Mouse (Mus musculus): ENCODE data around the gene Gm32717. TPM values are rescaled to one million over a fixed set of nuclear protein-coding genes. Genes with fewer than 3 reads are reported as not detected.
"Not testable (repeated sequence)": the region's sequence is repeated elsewhere in the genome, so short reads cannot be mapped to it uniquely, and the experiment has no call there.

Gm32717 gene
- 0.18 and 0.19 TPM in 2 replicates for polyA plus RNA-seq (2015; fragmentation: Nextera tagmentation; extraction: Ambion mirVana)

- not testable (repeated sequence) for ATAC-seq
Observed at GRCm38 (mm10) chr10:118240680-118241079, at the start of gene Gm32717. Gm32717 (minus strand) TSS chr10:118240780.

GRCm38 (mm10) chr10:118283016-118283415, 42.4 kb upstream of the Gm32717 start:
- ATAC-seq; H3K27ac ChIP-seq; H3K4me3 ChIP-seq; H3K27me3 ChIP-seq; H3K36me3 ChIP-seq (ENCODE audit: poor library complexity, severe bottlenecking); H3K9ac ChIP-seq; H3K4me2 ChIP-seq; H3K4me1 ChIP-seq; H3K9me3 ChIP-seq (replicated peaks): not testable (repeated sequence)
- 92% methylated on average over 2 of the region's 5 CpGs for WGBS

More at GRCm38 (mm10) chr10:118240680-118241079, at the start of gene Gm32717:
- H3K4me2 ChIP-seq; H3K4me3 ChIP-seq; H3K9me3 ChIP-seq (replicated peaks); H3K36me3 ChIP-seq (ENCODE audit: poor library complexity, severe bottlenecking); H3K4me1 ChIP-seq; H3K27ac ChIP-seq; H3K27me3 ChIP-seq; H3K9ac ChIP-seq: not testable (repeated sequence)
- WGBS: no CpG with 5 or more reads among the region's 13 CpGs

GRCm38 (mm10) chr10:118282565-118282964, 42.0 kb upstream of the Gm32717 start:
- WGBS: 86% methylated on average over 7 of the region's 7 CpGs
- ATAC-seq; H3K9me3 ChIP-seq (replicated peaks); H3K4me1 ChIP-seq; H3K4me2 ChIP-seq; H3K27ac ChIP-seq; H3K36me3 ChIP-seq (ENCODE audit: poor library complexity, severe bottlenecking); H3K4me3 ChIP-seq; H3K27me3 ChIP-seq; H3K9ac ChIP-seq: not testable (repeated sequence)

DNA sequence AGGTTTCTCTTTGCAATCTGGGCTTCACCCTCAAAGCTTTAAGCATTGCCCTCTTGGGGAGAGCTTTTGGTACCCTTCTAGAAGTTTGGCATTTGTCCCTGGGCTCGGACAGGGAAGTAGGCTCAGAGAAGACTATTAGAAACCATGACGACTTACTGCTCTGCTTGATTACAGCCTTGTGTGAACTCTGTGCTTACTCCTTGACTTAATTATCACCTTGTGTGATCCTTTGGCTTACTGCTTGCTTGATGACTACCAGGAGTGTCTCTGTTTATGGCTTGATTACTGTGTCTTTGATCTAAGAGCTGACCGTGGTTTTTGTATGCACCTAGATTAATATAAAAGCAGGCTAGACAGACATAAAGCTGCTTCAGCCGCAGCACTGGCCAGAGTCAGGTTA, 37.5 kb upstream of the Gm32717 start:
- not testable (repeated sequence) for H3K9me3 ChIP-seq (replicated peaks); H3K27me3 ChIP-seq; H3K27ac ChIP-seq; H3K4me1 ChIP-seq; H3K4me2 ChIP-seq; ATAC-seq; H3K4me3 ChIP-seq; H3K36me3 ChIP-seq (ENCODE audit: poor library complexity, severe bottlenecking); H3K9ac ChIP-seq
- WGBS: no CpG with 5 or more reads among the region's 4 CpGs

DNA sequence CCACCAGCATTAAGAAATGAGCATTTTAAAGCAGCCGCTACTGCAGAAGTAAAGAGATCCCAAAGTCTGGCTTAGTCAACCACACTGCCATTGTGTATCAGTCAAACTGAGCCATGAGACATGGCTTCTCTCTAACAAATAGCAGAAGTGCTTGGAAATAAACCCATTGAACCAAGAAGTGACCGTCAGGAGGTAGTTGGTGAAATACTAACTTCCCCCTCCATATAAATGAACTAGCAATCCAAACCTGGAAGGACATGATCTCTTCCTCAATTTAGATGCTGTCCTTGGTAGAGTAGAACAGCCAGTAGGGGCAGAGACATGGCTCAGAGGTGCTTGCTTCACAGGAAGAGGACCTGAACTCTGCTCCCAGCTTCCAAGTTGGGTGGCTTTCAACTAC, 30.8 kb upstream of the Gm32717 start:
- H3K9me3 ChIP-seq (replicated peaks); H3K36me3 ChIP-seq (ENCODE audit: poor library complexity, severe bottlenecking); H3K27me3 ChIP-seq; H3K4me2 ChIP-seq; H3K27ac ChIP-seq; H3K9ac ChIP-seq; H3K4me1 ChIP-seq; ATAC-seq; H3K4me3 ChIP-seq: not testable (repeated sequence)
- WGBS: 100% methylated on average over 1 of the region's 2 CpGs

DNA sequence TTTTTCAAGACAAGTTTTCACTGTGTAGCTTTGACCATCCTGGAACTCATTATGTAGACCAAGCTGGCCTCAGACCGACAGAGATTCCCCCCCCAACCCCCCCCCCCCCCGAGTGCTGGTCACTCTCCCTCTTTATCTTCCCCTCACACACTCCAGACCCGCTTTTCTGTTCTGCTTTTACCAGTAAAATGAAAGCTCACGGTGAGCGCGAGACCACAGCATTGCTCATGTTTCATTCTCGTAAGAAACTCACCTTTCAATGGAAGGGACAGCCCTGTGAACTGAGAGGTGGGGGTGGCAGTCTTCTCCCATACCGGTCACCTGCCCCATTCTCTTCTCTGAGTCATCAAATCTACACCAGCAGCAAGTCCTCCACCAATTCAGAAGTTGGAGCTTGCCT, 28.2 kb upstream of the Gm32717 start:
- WGBS: 70% methylated on average over 3 of the region's 8 CpGs
- ATAC-seq, H3K27ac ChIP-seq: not testable (repeated sequence)

GRCm38 (mm10) chr10:118258388-118258787, 17.8 kb upstream of the Gm32717 start, which contains the start of gene Gm32802:
Gm32802 (plus strand) TSS chr10:118258688.
- WGBS: no CpG with 5 or more reads among the region's 13 CpGs
- H3K27ac ChIP-seq; H3K36me3 ChIP-seq (ENCODE audit: poor library complexity, severe bottlenecking); H3K9ac ChIP-seq; H3K4me1 ChIP-seq; ATAC-seq; H3K4me3 ChIP-seq; H3K27me3 ChIP-seq; H3K4me2 ChIP-seq; H3K9me3 ChIP-seq (replicated peaks): not testable (repeated sequence)

More for the DNA sequence above, 28.2 kb upstream of the Gm32717 start:
- not testable (repeated sequence) for H3K27me3 ChIP-seq; H3K4me3 ChIP-seq; H3K9ac ChIP-seq; H3K4me2 ChIP-seq; H3K4me1 ChIP-seq; H3K9me3 ChIP-seq (replicated peaks); H3K36me3 ChIP-seq (ENCODE audit: poor library complexity, severe bottlenecking)

- WGBS: 45% methylated on average over 10 of the region's 10 CpGs
- peak; percentile 77 for ATAC-seq
Observed at GRCm38 (mm10) chr10:118250852-118251295, 10.3 kb upstream of the Gm32717 start.

DNA sequence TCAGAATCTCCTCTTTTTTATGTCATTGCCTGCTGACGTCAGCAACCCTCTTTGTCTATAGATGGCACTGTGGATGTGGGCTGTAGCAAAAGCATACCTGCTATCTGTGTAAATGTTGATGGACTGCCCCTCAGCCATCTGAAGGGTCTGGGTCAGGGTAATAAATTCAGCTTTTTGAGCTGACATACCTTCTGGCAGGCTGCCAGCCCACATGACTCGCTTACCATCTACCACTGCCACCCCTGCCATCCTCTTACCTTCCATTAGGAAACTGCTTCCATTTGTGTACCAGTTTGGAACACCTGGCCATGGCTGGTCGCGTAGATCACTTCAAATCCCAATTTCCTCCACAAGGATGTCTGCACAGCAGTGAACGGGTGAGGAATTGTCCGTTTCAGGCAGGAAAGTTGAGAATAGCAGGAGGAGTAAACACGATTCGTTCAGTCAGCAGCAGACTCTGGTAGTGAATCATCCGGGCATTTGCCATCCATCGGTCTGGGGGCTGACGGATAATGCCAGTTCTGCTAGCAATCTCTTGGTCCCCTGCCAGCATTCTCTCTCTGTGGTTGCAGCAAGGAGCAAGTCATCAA, 8.5 kb upstream of the Gm32717 start:
- not testable (repeated sequence) for H3K9me3 ChIP-seq (replicated peaks); H3K9ac ChIP-seq; H3K36me3 ChIP-seq (ENCODE audit: poor library complexity, severe bottlenecking); ATAC-seq; H3K4me1 ChIP-seq; H3K27me3 ChIP-seq; H3K4me2 ChIP-seq; H3K4me3 ChIP-seq; H3K27ac ChIP-seq
- WGBS: 73% methylated on average over 11 of the region's 11 CpGs

More at GRCm38 (mm10) chr10:118250852-118251295, 10.3 kb upstream of the Gm32717 start:
- no peak overlapping the region for H3K27ac ChIP-seq
- no peaks in the 10 kb centered on the region for H3K27me3 ChIP-seq
- no peak overlapping the region for H3K4me2 ChIP-seq
- 0 out of 2 replicates have a peak, but pooled peaks cover 4% of the 10 kb centered on the region for H3K4me1 ChIP-seq
- H3K4me3 ChIP-seq: no peak overlapping the region
- H3K9me3 ChIP-seq (replicated peaks): no peaks in the 10 kb centered on the region
- no peaks in the 10 kb centered on the region for H3K36me3 ChIP-seq (ENCODE audit: poor library complexity, severe bottlenecking)
- no peak overlapping the region for H3K9ac ChIP-seq

DNA sequence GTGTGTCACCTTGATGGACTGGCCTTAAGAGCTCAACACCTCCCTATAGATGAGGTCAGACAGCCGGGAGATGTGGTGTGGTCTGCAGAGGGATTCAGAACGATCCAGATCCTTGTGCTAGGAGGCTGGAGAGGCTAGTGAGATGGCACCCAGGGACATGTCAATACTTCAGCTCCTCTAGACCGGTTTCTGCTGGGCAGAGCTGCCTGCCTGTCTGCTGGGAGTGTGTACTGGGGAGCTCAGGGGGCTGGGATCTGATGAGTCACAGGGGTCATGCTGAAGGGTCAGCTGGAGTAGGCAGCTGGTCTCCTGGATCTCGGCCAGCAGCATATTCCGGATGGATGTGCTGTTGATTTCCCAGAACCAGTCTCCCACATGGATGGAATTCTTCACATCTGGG, 8.0 kb downstream of the Gm32717 start:
- not testable (repeated sequence) for H3K27ac ChIP-seq; H3K36me3 ChIP-seq (ENCODE audit: poor library complexity, severe bottlenecking); H3K4me2 ChIP-seq; H3K9ac ChIP-seq; H3K27me3 ChIP-seq; H3K4me3 ChIP-seq; H3K9me3 ChIP-seq (replicated peaks); H3K4me1 ChIP-seq; ATAC-seq
- 92% methylated on average over 2 of the region's 5 CpGs for WGBS

- H3K4me1 ChIP-seq; H3K36me3 ChIP-seq (ENCODE audit: poor library complexity, severe bottlenecking); H3K9ac ChIP-seq; H3K27ac ChIP-seq; H3K27me3 ChIP-seq; H3K9me3 ChIP-seq (replicated peaks); H3K4me2 ChIP-seq; ATAC-seq; H3K4me3 ChIP-seq: not testable (repeated sequence)
- 100% methylated on average over 1 of the region's 2 CpGs for WGBS
Observed at GRCm38 (mm10) chr10:118227629-118228028, 13.0 kb downstream of the Gm32717 start.

DNA sequence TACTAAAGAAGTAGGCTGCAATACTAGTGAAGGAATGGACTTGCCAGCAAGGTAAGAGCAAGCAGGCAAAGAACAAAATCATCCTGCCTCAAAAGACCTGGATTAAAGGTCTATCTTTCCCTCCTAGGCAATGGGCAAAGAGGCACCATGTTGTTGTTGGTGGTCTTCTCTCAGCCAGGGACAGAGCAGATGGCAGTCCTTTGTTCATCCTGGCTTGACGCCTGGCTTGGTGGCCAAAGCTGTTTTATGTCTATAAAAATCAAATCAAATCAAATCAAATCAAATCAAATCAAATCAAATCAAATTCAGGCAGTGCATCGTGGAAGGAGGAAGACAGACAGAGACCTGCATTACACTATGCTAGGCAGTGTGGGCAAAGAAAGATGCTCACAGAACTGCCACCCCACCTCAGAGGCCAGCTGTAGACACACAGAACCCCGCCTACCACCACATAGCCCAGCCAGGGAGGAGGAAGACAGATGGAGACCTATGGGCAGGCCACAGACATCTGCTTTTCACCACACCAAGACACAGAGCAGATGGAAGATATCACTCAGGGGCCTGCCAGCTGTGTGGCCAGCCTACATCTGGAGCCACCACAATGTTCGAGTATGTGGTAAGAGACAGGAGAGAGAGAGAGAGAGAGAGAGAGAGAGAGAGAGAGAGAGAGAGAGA, 24.7 kb downstream of the Gm32717 start:
- H3K9me3 ChIP-seq (replicated peaks); H3K4me2 ChIP-seq; H3K4me1 ChIP-seq; H3K4me3 ChIP-seq; H3K9ac ChIP-seq; ATAC-seq; H3K36me3 ChIP-seq (ENCODE audit: poor library complexity, severe bottlenecking); H3K27ac ChIP-seq; H3K27me3 ChIP-seq: not testable (repeated sequence)
- 88% methylated on average over 2 of the region's 4 CpGs for WGBS

DNA sequence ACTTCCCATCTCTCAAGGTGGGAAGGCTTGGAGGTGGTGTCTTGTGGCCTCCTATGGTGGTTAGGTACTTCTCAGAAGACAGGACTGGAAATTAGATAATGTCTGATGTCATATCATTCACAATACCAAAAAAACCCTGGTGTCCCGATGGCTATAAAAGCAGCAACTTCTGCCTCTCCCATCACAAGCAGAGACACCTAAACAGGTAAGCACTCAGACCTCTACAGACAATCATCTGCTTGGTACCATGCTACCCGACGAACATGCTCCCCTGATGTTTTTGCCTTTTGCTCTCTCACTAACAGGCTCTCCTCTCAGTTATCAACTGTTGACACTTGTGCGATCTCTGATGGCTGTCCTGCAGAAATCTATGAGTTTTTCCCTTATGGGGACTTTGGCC, 35.9 kb downstream of the Gm32717 start, which contains the start of gene Il22:
Gene Il22, plus strand, starts transcription at position 301 of the 400 bp plus-strand sequence.
- H3K36me3 ChIP-seq (ENCODE audit: poor library complexity, severe bottlenecking): no peaks in the 10 kb centered on the region
- no peaks in the 10 kb centered on the region for H3K4me1 ChIP-seq
- WGBS: 91% methylated on average over 4 of the region's 4 CpGs
- no peaks in the 10 kb centered on the region for H3K27me3 ChIP-seq
- H3K4me3 ChIP-seq: no peak within 1 kb of the TSS
- no peak within 1 kb of the TSS for H3K27ac ChIP-seq
- no peak for ATAC-seq
- H3K4me2 ChIP-seq: no peak within 1 kb of the TSS
- H3K9me3 ChIP-seq (replicated peaks): no peaks in the 10 kb centered on the region
- H3K9ac ChIP-seq: no peak within 1 kb of the TSS

Measured in forebrain, embryonic 13.5 days (tissue).